Mouse (Mus musculus): Measurements from ENCODE around the gene Htr2a. TPM values are rescaled to one million over a fixed set of nuclear protein-coding genes. Genes with fewer than 3 reads are reported as not detected.

The Htr2a gene
- not detected for total RNA-seq (2023)

DNA sequence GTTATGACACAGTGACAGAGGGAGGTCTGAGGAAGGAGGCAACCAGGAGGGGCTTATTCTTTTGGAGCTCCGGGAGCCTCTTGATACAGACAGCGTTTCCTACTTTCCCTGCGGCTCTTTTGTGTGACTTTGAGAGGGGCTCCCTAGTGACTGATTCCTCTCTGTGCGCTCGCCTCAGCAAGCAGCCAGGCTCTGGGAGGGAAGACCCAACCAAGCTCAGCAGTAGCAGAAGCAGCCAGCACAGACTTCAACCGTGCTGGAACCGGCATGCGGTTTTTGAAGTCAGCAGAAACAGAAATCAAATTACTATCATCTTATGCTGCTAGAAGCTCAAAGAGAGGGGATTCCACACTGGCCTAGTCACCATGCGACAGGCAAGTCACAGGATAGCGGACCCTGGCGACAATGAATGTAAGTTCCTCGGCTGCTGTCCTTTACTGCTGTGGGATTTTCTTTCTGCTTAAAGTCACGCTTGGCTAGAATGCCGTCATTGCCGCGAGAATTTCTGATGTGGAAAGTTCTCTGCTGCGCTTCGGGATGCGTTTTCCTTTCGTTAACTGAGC lies at the start of gene Htr2a:
Htr2a (plus strand) TSS at position 22 of the 563 bp plus-strand sequence.

DNA sequence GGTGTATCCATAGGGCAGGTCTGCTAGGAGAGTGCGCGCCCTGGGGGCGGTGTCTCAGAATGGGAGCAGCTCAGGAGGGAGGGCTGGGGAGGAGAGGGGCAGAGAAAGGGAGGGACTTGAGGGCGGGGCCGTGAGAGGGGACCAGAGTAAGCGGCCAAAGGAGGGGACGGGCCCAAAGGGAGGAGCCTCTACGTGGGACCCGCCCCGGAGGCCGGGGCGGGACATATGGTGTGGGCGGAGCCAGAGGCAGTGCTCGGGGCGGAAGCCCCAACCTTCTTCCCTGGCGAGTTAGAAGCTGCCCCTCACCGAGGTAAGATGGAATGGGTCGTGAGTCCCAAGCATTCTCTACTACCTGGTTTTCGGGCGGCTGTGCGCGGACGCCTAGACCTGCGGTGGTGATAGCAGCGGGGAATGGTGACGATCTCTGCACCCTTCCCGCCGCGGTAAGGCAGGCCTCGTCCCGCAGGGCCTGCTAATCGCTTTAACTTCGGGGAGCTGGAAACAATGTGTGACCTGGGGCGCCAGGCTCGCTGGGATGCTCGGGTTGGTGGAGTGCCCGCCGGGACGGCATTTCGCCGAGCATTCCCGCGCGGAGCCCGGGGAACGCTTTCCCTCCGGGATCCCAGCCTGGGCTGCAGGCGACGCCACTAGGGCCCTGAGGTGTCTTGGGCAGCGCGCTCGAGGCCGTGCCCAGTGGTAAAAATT lies 91.6 kb downstream of the Htr2a start, which contains the start of gene Esd:
Esd (plus strand) TSS at position 219 of the 705 bp plus-strand sequence.

Other genes starting within 250 kb of the Htr2a start
- gene Esd, start 91.5 kb downstream of the Htr2a start, total RNA-seq (2023), result 65.3 TPM